Mouse (Mus musculus) heart, postnatal 0 days (tissue): ENCODE data around the gene Bnip3. TPM values are rescaled to one million over a fixed set of nuclear protein-coding genes. Genes with fewer than 3 reads are reported as not detected.

Source experiments
- ATAC-seq: fragments of 200-750 bp; cut with Nextera tagmentation; 2 replicates; pipeline ENCODE4 v1.8.0; 2017; ENCODE audit warnings: low read depth, moderate number of reproducible peaks, moderate library complexity; ENCODE audit not compliant: insufficient read depth
- DNase-seq: peaks from one replicate; pipeline ENCODE4 v3.0.0-alpha.2; 2016; ENCODE audit warnings: low spot score
- H3K27ac ChIP-seq: fragments of 300-500 bp; sonication (generic); 2 replicates; pipeline ENCODE4 v1.5.1; 2014; ENCODE audit warnings: low read depth, mild to moderate bottlenecking
- H3K27me3 ChIP-seq: fragments of 300-500 bp; sonication (generic); 2 replicates; pipeline ENCODE4 v1.6.1; 2014; ENCODE audit warnings: low read length, mixed read lengths; ENCODE audit not compliant: control insufficient read depth, insufficient read depth
- H3K36me3 ChIP-seq: fragments of 300-500 bp; sonication (generic); replicated peaks from 2 replicates; pipeline ENCODE4 v1.6.1; 2014; ENCODE audit warnings: low read length, mixed read lengths; ENCODE audit not compliant: control insufficient read depth, insufficient read depth
- H3K4me1 ChIP-seq: fragments of 300-500 bp; sonication (generic); 2 replicates; pipeline ENCODE4 v1.6.1; 2014; ENCODE audit warnings: antibody characterized with exemption; ENCODE audit not compliant: control insufficient read depth, insufficient read depth
- H3K4me2 ChIP-seq: fragments of 300-500 bp; sonication (generic); 2 replicates; pipeline ENCODE4 v1.6.1; 2014; ENCODE audit warnings: low read depth, mild to moderate bottlenecking, low read length, moderate library complexity
- H3K4me3 ChIP-seq: fragments of 300-500 bp; sonication (generic); 2 replicates; pipeline ENCODE4 v1.5.1; 2014; ENCODE audit warnings: low read depth, low read length
- H3K9ac ChIP-seq: fragments of 300-500 bp; sonication (generic); replicated peaks from 2 replicates; pipeline ENCODE4 v1.6.1; 2014; ENCODE audit warnings: low read depth, low read length, mixed read lengths
- H3K9me3 ChIP-seq: fragments of 300-500 bp; sonication (generic); replicated peaks from 2 replicates; pipeline ENCODE4 v1.6.1; 2016; ENCODE audit warnings: low read length; ENCODE audit not compliant: control insufficient read depth
- CTCF ChIP-seq: IDR thresholded peaks from 2 replicates; pipeline ENCODE4 v1.5.1; 2016; ENCODE audit warnings: antibody characterized with exemption, control low read depth, low read depth
- EP300 ChIP-seq: IDR thresholded peaks from 2 replicates; pipeline ENCODE4 v1.6.1; 2016; ENCODE audit warnings: antibody characterized with exemption, low read depth
- WGBS: fragments of 180-500 bp; shearing (Covaris S2); extraction: QIAGEN DNeasy Blood & Tissue Kit; methylation state at CpG from one replicate; pipeline ENCODE4 v1.1.7; 2014; 5-methylcytosine and 5-hydroxymethylcytosine counted together
- polyA plus RNA-seq: library from polyadenylated mRNA; unstranded; fragments of >200 nt; fragmentation: Nextera tagmentation; extraction: Ambion mirVana; gene quantifications from 2 replicates; pipeline ENCODE4 v1.2.1, GENCODE M21; 2015
- total RNA-seq: library from RNA; depleted of rRNA; stranded (reverse); fragments of >200 nt; gene quantifications from 2 replicates; pipeline ENCODE4 v1.2.3, GENCODE M21; 2014; ENCODE audit warnings: low replicate concordance

Bnip3 gene
- total and polyA plus RNA-seq, 2 experiments from 2014 or later, result 131 to 305 TPM

DNA sequence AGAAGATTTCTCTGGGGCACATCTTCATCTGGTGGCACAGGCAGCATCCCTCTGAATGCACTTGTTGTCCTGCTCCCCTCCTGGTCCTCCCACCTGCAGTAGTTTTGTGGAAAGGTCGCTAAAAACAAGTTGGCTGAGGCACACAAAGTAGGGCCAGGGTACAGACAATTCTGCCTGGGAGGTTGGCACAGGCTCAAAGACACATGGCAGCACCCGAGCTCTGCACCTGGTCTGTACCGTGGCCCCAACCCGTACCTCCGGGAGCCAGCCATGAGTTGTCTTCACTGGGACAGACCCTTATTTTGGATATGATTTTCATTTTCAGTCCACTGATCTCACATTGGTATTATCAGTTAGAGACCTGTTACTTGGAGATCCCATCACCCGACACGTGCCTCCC is 29.7 kb upstream of the Bnip3 start:
- no peak overlapping the region for H3K9ac ChIP-seq
- H3K4me1 ChIP-seq, result peaks cover 4% of the 10 kb centered on the region; the same call in 1 of the 2 replicates
- H3K4me2 ChIP-seq, result no peak overlapping the region
- H3K27me3 ChIP-seq, result peaks cover 57% of the 10 kb centered on the region
- 76% methylated on average over 7 of the region's 7 CpGs for WGBS
- TF ChIP-seq CTCF, result no peak
- TF ChIP-seq EP300, result no peak
- no peaks in the 10 kb centered on the region for H3K36me3 ChIP-seq
- no peak overlapping the region for H3K4me3 ChIP-seq
- no peak overlapping the region for H3K27ac ChIP-seq
- DNase-seq, result no peak
- no peak for ATAC-seq
- H3K9me3 ChIP-seq, result no peaks in the 10 kb centered on the region

DNA sequence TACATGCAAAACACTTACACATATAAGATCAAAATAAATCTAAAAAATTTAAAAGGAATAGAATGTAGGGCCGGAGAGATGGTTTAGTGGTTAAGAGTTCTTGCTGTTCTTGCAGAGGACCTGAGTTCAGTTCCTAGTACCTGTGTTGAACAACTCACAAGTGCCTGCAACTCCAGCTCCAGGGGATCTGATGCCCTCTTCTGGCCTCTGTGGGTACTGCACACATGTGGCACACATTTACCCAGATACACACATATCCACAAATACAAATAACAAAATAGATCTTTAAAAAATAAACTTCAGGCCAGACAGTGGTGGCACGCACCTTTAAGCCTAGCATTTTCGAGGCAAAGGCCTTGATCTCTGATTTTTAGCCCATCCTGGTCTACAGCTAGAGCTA is 25.2 kb upstream of the Bnip3 start:
- peaks cover 13% of the 10 kb centered on the region for H3K27me3 ChIP-seq
- 83% methylated on average over 3 of the region's 3 CpGs for WGBS
- no peaks in the 10 kb centered on the region for H3K4me1 ChIP-seq
- H3K4me2 ChIP-seq, result no peak overlapping the region
- H3K9ac ChIP-seq, result no peak overlapping the region
- no peak for TF ChIP-seq CTCF
- no peak for TF ChIP-seq EP300
- DNase-seq (no peak), ATAC-seq (no peak)
- no peaks in the 10 kb centered on the region for H3K9me3 ChIP-seq
- H3K36me3 ChIP-seq, result no peaks in the 10 kb centered on the region
- H3K4me3 ChIP-seq, result no peak overlapping the region
- H3K27ac ChIP-seq, result no peak overlapping the region

- TF ChIP-seq CTCF, result no peak
- TF ChIP-seq EP300, result no peak
- ATAC-seq (no peak), DNase-seq (no peak)
- no peaks in the 10 kb centered on the region for H3K4me1 ChIP-seq
- H3K27ac ChIP-seq, result no peak overlapping the region
- no peak overlapping the region for H3K4me2 ChIP-seq
- no peaks in the 10 kb centered on the region for H3K27me3 ChIP-seq
- no peak overlapping the region for H3K4me3 ChIP-seq
- no peak overlapping the region for H3K9ac ChIP-seq
- WGBS, result 87% methylated on average over 4 of the region's 4 CpGs
- H3K36me3 ChIP-seq, result no peaks in the 10 kb centered on the region
- H3K9me3 ChIP-seq, result peaks cover 4% of the 10 kb centered on the region; the same call in 1 of the 2 replicates
Observed at GRCm38 (mm10) chr7:138928456-138928855, 19.1 kb upstream of the Bnip3 start.

DNA sequence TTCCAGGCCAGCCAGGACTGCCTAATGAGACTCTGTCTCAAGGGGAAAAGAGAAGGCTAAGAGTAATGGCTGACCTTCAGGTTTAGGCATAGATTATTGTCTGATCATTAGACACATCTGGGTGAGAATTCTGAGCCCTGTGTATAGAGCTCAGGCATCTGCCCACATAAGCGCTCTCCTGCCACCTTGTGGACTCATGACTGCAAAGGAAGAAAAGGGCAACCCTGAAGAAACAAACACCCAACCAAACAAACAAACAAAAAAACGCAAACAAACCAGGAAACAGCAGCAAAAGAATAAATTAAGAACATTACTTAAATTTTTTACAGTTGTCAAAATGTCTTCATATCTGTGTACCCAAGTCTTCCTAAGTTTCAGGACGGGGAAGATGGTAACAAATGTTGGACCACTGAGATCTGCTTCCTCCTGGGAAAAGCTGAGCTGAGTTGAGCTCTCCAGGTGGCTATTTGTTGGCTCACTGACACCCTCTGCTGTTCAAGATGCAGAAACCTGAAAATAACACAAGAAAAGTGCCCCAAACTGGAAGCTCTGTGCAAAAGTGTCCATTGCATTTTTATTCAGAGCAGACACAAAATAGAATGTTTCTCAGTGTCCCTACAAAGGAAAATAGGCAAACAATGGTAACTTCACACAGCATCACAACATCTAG is 14.6 kb upstream of the Bnip3 start:
- H3K36me3 ChIP-seq, result no peaks in the 10 kb centered on the region
- no peak overlapping the region for H3K4me3 ChIP-seq
- H3K4me2 ChIP-seq, result no peak overlapping the region
- H3K4me1 ChIP-seq, result peaks cover 5% of the 10 kb centered on the region; the same call in 1 of the 2 replicates
- WGBS, result 13% methylated on average over 3 of the region's 3 CpGs
- peak; percentile 49 for DNase-seq
- no peaks in the 10 kb centered on the region for H3K27me3 ChIP-seq
- peak; percentile 69 for TF ChIP-seq CTCF
- no peak for TF ChIP-seq EP300
- peaks cover 4% of the 10 kb centered on the region; the same call in 1 of the 2 replicates for H3K9me3 ChIP-seq
- no peak overlapping the region for H3K9ac ChIP-seq
- no peak for ATAC-seq
- H3K27ac ChIP-seq, result no peak overlapping the region

- Histone ChIP-seq H3K4me2 (no peak overlapping the region), H3K9ac (no peak overlapping the region), H3K9me3 (no peaks in the 10 kb centered on the region), H3K36me3 (no peaks in the 10 kb centered on the region), H3K4me3 (no peak overlapping the region), H3K27me3 (no peaks in the 10 kb centered on the region), H3K27ac (no peak overlapping the region), H3K4me1 (peaks cover 5% of the 10 kb centered on the region; the same call in 1 of the 2 replicates)
- TF ChIP-seq EP300 (no peak), CTCF (no peak)
- DNase-seq (no peak), ATAC-seq (no peak)
- 86% methylated on average over 8 of the region's 8 CpGs for WGBS
Observed at GRCm38 (mm10) chr7:138921611-138922010, 12.3 kb upstream of the Bnip3 start.
